Mouse (Mus musculus): Measurements from ENCODE around the gene Eci3.

The Eci3 gene

DNA sequence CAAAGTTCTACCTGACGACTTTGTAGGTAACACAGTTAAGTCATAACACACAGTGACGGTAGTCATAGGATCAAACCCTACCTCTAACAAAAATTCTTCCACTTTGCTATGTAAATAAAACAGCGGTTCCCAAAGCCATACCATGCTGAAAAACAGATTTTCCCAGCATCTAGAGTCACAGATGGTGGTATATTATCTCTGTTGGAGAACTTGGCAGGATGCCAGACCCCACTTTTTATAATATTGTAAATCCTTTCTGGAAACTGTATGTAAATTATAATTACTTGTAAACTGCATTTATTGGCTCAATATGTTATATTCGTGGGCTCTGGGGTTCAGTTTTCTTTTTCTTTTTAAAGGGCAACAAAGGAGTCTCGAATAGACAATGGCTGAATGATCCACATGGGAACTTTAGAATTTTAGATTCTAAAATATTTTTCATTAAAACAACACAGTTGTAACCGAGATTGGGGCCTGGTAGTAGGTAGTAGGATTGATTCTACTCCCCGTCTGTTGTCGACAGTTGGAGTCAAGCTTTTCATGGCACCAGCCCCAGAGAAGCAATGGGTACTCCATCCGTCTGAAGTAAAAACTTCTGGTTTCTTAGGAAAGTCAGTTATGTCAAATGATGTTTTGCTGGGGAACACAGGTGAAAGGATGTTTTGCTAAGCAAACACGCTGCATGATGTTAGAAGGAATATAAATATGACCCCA is 28.5 kb downstream of the Eci3 start:
- no peak for DNase-seq (ENCODE audit: low spot score)

DNA sequence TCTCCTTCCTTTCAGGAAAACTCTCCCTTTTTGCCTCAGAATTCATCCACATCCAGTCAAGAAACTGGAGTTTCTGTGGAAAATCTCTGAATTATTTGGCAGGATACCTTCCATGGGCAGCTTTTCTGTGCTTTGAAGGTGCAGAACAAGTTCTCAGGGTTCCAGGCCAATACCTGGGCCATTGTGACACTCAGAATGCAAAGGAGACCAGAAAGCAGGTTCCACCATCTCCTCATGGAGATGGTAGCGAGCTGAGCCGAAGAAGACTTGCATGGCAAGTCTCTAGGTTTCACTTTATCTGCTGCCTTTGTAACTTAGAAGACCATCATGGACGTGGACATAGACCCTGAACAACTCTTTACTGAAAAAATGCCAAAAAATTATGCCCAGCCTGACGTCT is 39.4 kb downstream of the Eci3 start, which contains the start of the genes Fam217a and 4933417A18Rik:
Fam217a (minus strand) TSS at position 101 of the 400 bp plus-strand sequence.
4933417A18Rik (plus strand) TSS at position 200 of the 400 bp plus-strand sequence.
- no peak for DNase-seq (ENCODE audit: low spot score)

DNA sequence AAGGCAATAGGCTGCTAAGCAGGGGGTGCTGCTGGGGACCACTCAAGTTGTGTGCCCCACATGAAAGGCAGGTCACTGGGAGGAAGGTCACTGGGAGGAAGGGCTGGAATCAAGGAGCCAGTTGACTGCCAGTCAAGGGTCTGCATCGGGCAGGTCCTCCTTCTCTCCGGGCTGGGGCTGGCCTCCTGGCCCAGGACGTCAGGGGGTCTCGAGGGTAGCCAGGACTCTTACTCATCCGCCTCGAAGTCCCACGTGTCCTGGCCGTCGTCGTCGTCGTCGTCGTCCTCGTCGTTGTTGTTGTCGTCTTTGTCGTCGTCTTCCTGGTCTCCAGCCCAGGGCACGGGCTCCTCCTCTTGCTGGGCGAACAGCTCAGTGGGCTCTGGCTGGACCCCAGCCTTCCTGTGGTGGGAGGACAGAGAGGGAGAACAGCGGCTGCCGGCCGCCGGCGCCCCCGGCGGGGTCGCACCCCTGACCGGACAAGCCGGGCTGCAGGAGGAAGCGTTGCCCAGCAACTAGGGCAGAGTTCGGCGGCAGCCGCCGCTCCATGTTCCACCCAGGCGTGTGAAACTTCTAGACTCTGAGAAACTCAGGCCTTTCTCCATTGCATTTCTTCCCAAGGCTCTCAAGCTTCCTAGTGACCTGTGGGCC is 47.0 kb downstream of the Eci3 start:
- peak; percentile 59 for DNase-seq (ENCODE audit: low spot score)

DNA sequence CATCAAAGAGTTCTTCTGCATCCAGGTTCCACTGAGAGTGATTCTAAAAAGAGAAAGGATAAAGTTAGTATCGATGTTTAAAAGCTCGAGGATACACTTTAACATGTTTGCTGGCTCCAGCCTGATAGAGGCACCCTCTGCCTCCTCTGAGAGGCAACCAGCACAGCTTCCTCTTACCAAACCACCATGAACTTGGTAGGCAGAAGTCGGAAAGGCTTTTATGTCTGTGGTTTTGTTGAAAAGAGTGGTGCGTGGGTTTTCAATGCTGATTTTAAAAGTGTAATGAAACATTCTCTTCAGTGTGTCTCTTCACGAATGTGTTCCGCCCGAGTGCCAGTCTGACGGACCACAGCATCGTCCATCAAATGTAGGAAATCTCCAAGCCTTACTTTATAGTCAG is 49.0 kb downstream of the Eci3 start:
- no peak for DNase-seq (ENCODE audit: low spot score)
